Mouse (Mus musculus) monocyte, adult 5-6 weeks (primary cell): Measurements from ENCODE around the gene Psen1. TPM values are rescaled to one million over a fixed set of nuclear protein-coding genes. Genes with fewer than 3 reads are reported as not detected.
A peak's percentile ranks its signal among the peaks of the same experiment; 100 is the strongest.

ENCODE experiments used
- ATAC-seq: fragments of 153-309, 156-312 bp; replicated peaks from 2 replicates; pipeline ENCODE4 v1.8.0; 2017; ENCODE audit warnings: mild to moderate bottlenecking; ENCODE audit not compliant: low TSS enrichment, insufficient number of reproducible peaks, severe bottlenecking, poor library complexity, low FRiP score
- total RNA-seq: library from RNA; stranded (forward); fragments of 200-1000, 200-491, 200-594 nt; gene quantifications from 3 replicates; pipeline ENCODE4 v1.2.3, GENCODE M21; 2017

Gene Psen1
- 79.8 to 104 TPM (median 85.8 TPM) in 3 replicates for total RNA-seq

- peak; percentile 87 for ATAC-seq
Observed at GRCm38 (mm10) chr12:83687934-83688315, at the start of gene Psen1. Gene Psen1 (plus strand): TSS chr12:83688152.

- ATAC-seq = no peak
Observed at GRCm38 (mm10) chr12:83641233-83641632, 46.7 kb upstream of the Psen1 start.

GRCm38 (mm10) chr12:83643116-83643515, 44.8 kb upstream of the Psen1 start:
- ATAC-seq = no peak

GRCm38 (mm10) chr12:83650346-83650745, 37.6 kb upstream of the Psen1 start:
- no peak for ATAC-seq

GRCm38 (mm10) chr12:83651414-83651813, 36.5 kb upstream of the Psen1 start:
- ATAC-seq = no peak

GRCm38 (mm10) chr12:83685466-83685865, 2.5 kb upstream of the Psen1 start:
- ATAC-seq = no peak

- ATAC-seq = no peak
Observed at GRCm38 (mm10) chr12:83686575-83687350, 1.2 kb upstream of the Psen1 start.

GRCm38 (mm10) chr12:83688316-83689086, 549 bp downstream of the Psen1 start:
- peak; percentile 68 for ATAC-seq

- ATAC-seq = peak; percentile 38
Observed at GRCm38 (mm10) chr12:83689087-83689432, 1.1 kb downstream of the Psen1 start.

GRCm38 (mm10) chr12:83694011-83694410, 6.1 kb downstream of the Psen1 start:
- ATAC-seq = no peak

GRCm38 (mm10) chr12:83694669-83695068, 6.7 kb downstream of the Psen1 start:
- no peak for ATAC-seq

- no peak for ATAC-seq
Observed at GRCm38 (mm10) chr12:83698637-83699036, 10.7 kb downstream of the Psen1 start.

GRCm38 (mm10) chr12:83701608-83702007, 13.7 kb downstream of the Psen1 start:
- ATAC-seq = no peak

GRCm38 (mm10) chr12:83702796-83703195, 14.8 kb downstream of the Psen1 start:
- no peak for ATAC-seq

GRCm38 (mm10) chr12:83706951-83707350, 19.0 kb downstream of the Psen1 start:
- no peak for ATAC-seq

GRCm38 (mm10) chr12:83708160-83709092, 20.5 kb downstream of the Psen1 start:
- ATAC-seq = no peak

- no peak for ATAC-seq
Observed at GRCm38 (mm10) chr12:83709934-83710333, 22.0 kb downstream of the Psen1 start.

- no peak for ATAC-seq
Observed at GRCm38 (mm10) chr12:83713749-83714148, 25.8 kb downstream of the Psen1 start.
